Mouse (Mus musculus) myocyte (in vitro differentiated cells): ENCODE results near the gene Il10. TPM values are rescaled to one million over a fixed set of nuclear protein-coding genes. Genes with fewer than 3 reads are reported as not detected.

ENCODE experiments used
- H3K27me3 ChIP-seq: one replicate; pipeline ENCODE4 v1.6.1; 2011; ENCODE audit not compliant: control insufficient read depth, insufficient read depth, insufficient read length
- H3K36me3 ChIP-seq: one replicate; pipeline ENCODE4 v1.6.1; 2011; ENCODE audit not compliant: control insufficient read depth, insufficient read depth
- H3K4me2 ChIP-seq: one replicate; pipeline ENCODE4 v1.6.1; 2011; ENCODE audit warnings: low read depth, control low read depth
- H3K4me3 ChIP-seq: one replicate; pipeline ENCODE4 v1.5.1; 2011; ENCODE audit warnings: mild to moderate bottlenecking, control low read depth, moderate library complexity
- H3K79me2 ChIP-seq: one replicate; pipeline ENCODE4 v1.6.1; 2011; ENCODE audit not compliant: control insufficient read depth, insufficient read depth
- H3ac ChIP-seq: one replicate; pipeline ENCODE4 v1.6.1; 2011; ENCODE audit not compliant: control insufficient read depth, insufficient read length
- CEBPB ChIP-seq: IDR thresholded peaks from 2 replicates; pipeline ENCODE4 v1.6.1; 2011; ENCODE audit warnings: mild to moderate bottlenecking, moderate library complexity; ENCODE audit not compliant: poor library complexity, insufficient read depth, severe bottlenecking
- E2F4 ChIP-seq: IDR thresholded peaks from one replicate; pipeline ENCODE4 v1.6.1; 2011; ENCODE audit warnings: mild to moderate bottlenecking, control low read depth, moderate library complexity; ENCODE audit not compliant: insufficient read depth
- MAX ChIP-seq: IDR thresholded peaks from one replicate; pipeline ENCODE4 v1.6.1; 2011; ENCODE audit warnings: low read depth, mild to moderate bottlenecking, control low read depth
- MYOD1 ChIP-seq, 3 experiments: IDR thresholded peaks; one replicate each; pipeline ENCODE4 v1.6.1; 2011; ENCODE audit warnings: control low read depth in 2 of 3, low read depth in 2 of 3, mild to moderate bottlenecking in 2 of 3, moderate library complexity in 1 of 3; ENCODE audit not compliant: insufficient read length in 2 of 3, control insufficient read depth in 1 of 3
- MYOG ChIP-seq, 3 experiments: IDR thresholded peaks; one replicate each; pipeline ENCODE4 v1.6.1; 2011; ENCODE audit warnings: control low read depth in 2 of 3, low read depth in 2 of 3, mild to moderate bottlenecking in 2 of 3; ENCODE audit not compliant: insufficient read length in 2 of 3, control insufficient read depth in 1 of 3, insufficient read depth in 1 of 3
- POLR2A ChIP-seq: IDR thresholded peaks from one replicate; pipeline ENCODE4 v1.6.1; 2011; ENCODE audit warnings: low read depth, mild to moderate bottlenecking, control low read depth, moderate library complexity; ENCODE audit not compliant: insufficient read length
- POLR2AphosphoS2 ChIP-seq: IDR thresholded peaks from one replicate; pipeline ENCODE4 v1.6.1; 2011; ENCODE audit warnings: low read depth, control low read depth; ENCODE audit not compliant: insufficient read length
- REST ChIP-seq: IDR thresholded peaks from one replicate; pipeline ENCODE4 v1.6.1; 2011; ENCODE audit warnings: mild to moderate bottlenecking, control low read depth, moderate library complexity; ENCODE audit not compliant: insufficient read depth, insufficient read length
- SRF ChIP-seq: IDR thresholded peaks from one replicate; pipeline ENCODE4 v1.6.1; 2011; ENCODE audit warnings: low read depth; ENCODE audit not compliant: control insufficient read depth, insufficient read length
- TCF12 ChIP-seq: IDR thresholded peaks from one replicate; pipeline ENCODE4 v1.6.1; 2011; ENCODE audit warnings: mild to moderate bottlenecking, control low read depth; ENCODE audit not compliant: poor library complexity, insufficient read depth, severe bottlenecking
- TCF3 ChIP-seq: IDR thresholded peaks from one replicate; pipeline ENCODE4 v1.6.1; 2011; ENCODE audit warnings: low read depth, control low read depth; ENCODE audit not compliant: insufficient read length
- USF1 ChIP-seq: IDR thresholded peaks from one replicate; pipeline ENCODE4 v1.6.1; 2011; ENCODE audit warnings: low read depth, mild to moderate bottlenecking, control low read depth, moderate library complexity
- polyA plus RNA-seq: library from polyadenylated mRNA; unstranded; fragments of >200 nt; fragmentation: generic; extraction: Trizol; gene quantifications from one replicate; pipeline ENCODE4 v1.2.1, GENCODE M21; 2012; ENCODE audit warnings: missing spikeins

The Il10 gene
- polyA plus RNA-seq, 1 experiment: not detected

GRCm38 (mm10) chr1:130997441-130997840 is 22.2 kb upstream of the Il10 start:
- Histone ChIP-seq H3K27me3 (no peaks in the 10 kb centered on the region), H3K4me2 (no peak overlapping the region), H3K36me3 (no peaks in the 10 kb centered on the region), H3K4me3 (no peak overlapping the region), H3ac (no peak overlapping the region), H3K79me2 (no peaks in the 10 kb centered on the region)
- TF ChIP-seq USF1 (no peak), POLR2A (no peak), MAX (no peak), TCF3 (no peak), MYOG (IDR thresholded peaks at IDR 0.05; ENCODE audit: control insufficient read depth in 1 of 3, insufficient read depth in 1 of 3, insufficient read length in 2 of 3, low read depth in 2 of 3) (no peak), SRF (no peak), POLR2AphosphoS2 (no peak), REST (no peak), MYOD1 (IDR thresholded peaks at IDR 0.05; ENCODE audit: control insufficient read depth in 1 of 3, insufficient read length in 2 of 3, low read depth in 2 of 3) (no peak), TCF12 (no peak)

GRCm38 (mm10) chr1:130998321-130998720 is 21.3 kb upstream of the Il10 start:
- H3K79me2 ChIP-seq: no peaks in the 10 kb centered on the region
- H3K4me2 ChIP-seq: no peak overlapping the region
- H3ac ChIP-seq: no peak overlapping the region
- no peak for TF ChIP-seq TCF12
- no peak for TF ChIP-seq MAX
- TF ChIP-seq TCF3: no peak
- no peak for TF ChIP-seq REST
- TF ChIP-seq MYOD1 (IDR thresholded peaks at IDR 0.05; ENCODE audit: control insufficient read depth in 1 of 3, insufficient read length in 2 of 3, low read depth in 2 of 3): no peak
- TF ChIP-seq CEBPB: no peak
- no peaks in the 10 kb centered on the region for H3K36me3 ChIP-seq
- H3K4me3 ChIP-seq: no peak overlapping the region
- H3K27me3 ChIP-seq: no peaks in the 10 kb centered on the region

DNA sequence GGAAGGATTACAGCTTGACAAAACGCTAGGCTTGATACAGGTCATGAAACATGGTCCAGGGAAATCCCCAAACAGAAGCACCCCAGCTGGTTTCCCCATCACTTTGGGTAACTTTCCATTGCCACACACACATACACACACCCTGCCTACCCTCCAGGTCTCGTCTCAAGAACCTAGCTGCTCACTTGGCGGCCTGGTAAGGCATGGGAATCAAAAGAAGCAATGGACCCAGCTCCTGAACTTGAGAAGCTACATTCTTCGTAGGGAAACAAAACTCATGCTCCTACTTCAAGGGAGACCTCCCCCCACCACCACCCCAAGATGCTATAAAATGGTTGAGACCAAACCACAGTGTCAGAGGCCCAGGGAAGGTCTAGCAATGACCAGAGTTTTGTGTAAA is 19.9 kb upstream of the Il10 start:
- no peaks in the 10 kb centered on the region for H3K27me3 ChIP-seq
- H3ac ChIP-seq: no peak overlapping the region
- H3K4me3 ChIP-seq: no peak overlapping the region
- no peaks in the 10 kb centered on the region for H3K79me2 ChIP-seq
- no peak overlapping the region for H3K4me2 ChIP-seq
- TF ChIP-seq TCF3: no peak
- TF ChIP-seq TCF12: no peak
- no peak for TF ChIP-seq MYOD1 (IDR thresholded peaks at IDR 0.05; ENCODE audit: control insufficient read depth in 1 of 3, insufficient read length in 2 of 3, low read depth in 2 of 3)
- no peaks in the 10 kb centered on the region for H3K36me3 ChIP-seq

DNA sequence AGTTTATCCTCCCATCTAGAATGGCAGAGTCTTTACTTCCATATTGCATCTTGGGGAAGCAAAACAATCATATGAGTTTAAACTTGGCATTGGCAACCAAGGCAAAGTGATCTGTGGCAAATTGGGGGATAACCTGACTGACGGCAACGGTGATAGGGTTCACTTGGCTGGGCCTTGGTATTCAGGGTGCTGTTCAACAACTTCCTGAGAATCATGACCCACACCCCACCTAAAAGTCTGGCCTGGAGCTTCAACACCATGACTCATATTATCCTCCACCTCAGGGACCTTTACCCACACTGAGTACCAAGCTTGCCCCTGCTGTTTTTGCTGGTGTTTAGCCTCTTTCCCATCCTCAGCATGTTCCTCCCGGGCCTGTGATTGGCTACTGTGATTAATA is 19.3 kb upstream of the Il10 start:
- no peaks in the 10 kb centered on the region for H3K79me2 ChIP-seq
- H3K4me2 ChIP-seq: no peak overlapping the region
- H3ac ChIP-seq: no peak overlapping the region
- no peaks in the 10 kb centered on the region for H3K36me3 ChIP-seq
- no peak overlapping the region for H3K4me3 ChIP-seq
- H3K27me3 ChIP-seq: no peaks in the 10 kb centered on the region
- no peak for TF ChIP-seq MYOG (IDR thresholded peaks at IDR 0.05; ENCODE audit: control insufficient read depth in 1 of 3, insufficient read depth in 1 of 3, insufficient read length in 2 of 3, low read depth in 2 of 3)
- no peak for TF ChIP-seq MYOD1 (IDR thresholded peaks at IDR 0.05; ENCODE audit: control insufficient read depth in 1 of 3, insufficient read length in 2 of 3, low read depth in 2 of 3)
- TF ChIP-seq SRF: no peak
- no peak for TF ChIP-seq TCF3
- TF ChIP-seq TCF12: no peak

- TF ChIP-seq E2F4 (no peak), MAX (no peak), CEBPB (no peak), MYOD1 (IDR thresholded peaks at IDR 0.05; ENCODE audit: control insufficient read depth in 1 of 3, insufficient read length in 2 of 3, low read depth in 2 of 3) (no peak), USF1 (no peak), MYOG (IDR thresholded peaks at IDR 0.05; ENCODE audit: control insufficient read depth in 1 of 3, insufficient read depth in 1 of 3, insufficient read length in 2 of 3, low read depth in 2 of 3) (no peak), TCF3 (no peak), TCF12 (no peak), REST (no peak), POLR2AphosphoS2 (no peak), SRF (no peak), POLR2A (no peak)
- Histone ChIP-seq H3K4me3 (no peak overlapping the region), H3K27me3 (no peaks in the 10 kb centered on the region), H3K36me3 (no peaks in the 10 kb centered on the region), H3K4me2 (no peak overlapping the region), H3ac (no peak overlapping the region), H3K79me2 (no peaks in the 10 kb centered on the region)
Measured at GRCm38 (mm10) chr1:131002561-131002960, 17.1 kb upstream of the Il10 start.
